Mouse (Mus musculus) heart, embryonic 13.5 days (tissue): Measurements from ENCODE around the gene H2afy. TPM values are rescaled to one million over a fixed set of nuclear protein-coding genes. Genes with fewer than 3 reads are reported as not detected.
A peak's percentile ranks its signal among the peaks of the same experiment; 100 is the strongest.

Source experiments
- ATAC-seq: fragments of 200-750 bp; cut with Nextera tagmentation; 2 replicates; pipeline ENCODE4 v1.8.0; 2017; ENCODE audit warnings: moderate TSS enrichment; ENCODE audit not compliant: insufficient number of reproducible peaks, low FRiP score, low TSS enrichment; ENCODE audit errors: extremely low read depth
- H3K27ac ChIP-seq: fragments of 300-500 bp; sonication (generic); replicated peaks from 2 replicates; pipeline ENCODE4 v1.5.1; 2015; ENCODE audit warnings: moderate library complexity, mild to moderate bottlenecking, inconsistent platforms
- H3K27me3 ChIP-seq: fragments of 300-500 bp; sonication (generic); replicated peaks from 2 replicates; pipeline ENCODE4 v1.6.1; 2015; ENCODE audit warnings: mild to moderate bottlenecking, inconsistent platforms
- H3K36me3 ChIP-seq: fragments of 300-500 bp; sonication (generic); 2 replicates; pipeline ENCODE4 v1.6.1; 2015; ENCODE audit warnings: mild to moderate bottlenecking, inconsistent platforms
- H3K4me1 ChIP-seq: fragments of 300-500 bp; sonication (generic); 2 replicates; pipeline ENCODE4 v1.6.1; 2015; ENCODE audit warnings: inconsistent platforms
- H3K4me2 ChIP-seq: fragments of 300-500 bp; sonication (generic); 2 replicates; pipeline ENCODE4 v1.6.1; 2015; ENCODE audit warnings: inconsistent platforms, mild to moderate bottlenecking, moderate library complexity
- H3K4me3 ChIP-seq: fragments of 300-500 bp; sonication (generic); 2 replicates; pipeline ENCODE4 v1.5.1; 2015; ENCODE audit warnings: moderate library complexity, mild to moderate bottlenecking, inconsistent platforms
- H3K9ac ChIP-seq: fragments of 300-500 bp; sonication (generic); 2 replicates; pipeline ENCODE4 v1.6.1; 2015; ENCODE audit warnings: inconsistent platforms, mild to moderate bottlenecking, moderate library complexity
- H3K9me3 ChIP-seq: fragments of 300-500 bp; sonication (generic); 2 replicates; pipeline ENCODE4 v1.6.1; 2016; ENCODE audit warnings: inconsistent platforms
- WGBS: fragments of 180-500 bp; shearing (Covaris S2); methylation state at CpG from one replicate; pipeline ENCODE4 v1.1.7; 2015; ENCODE audit warnings: mixed read lengths; 5-methylcytosine and 5-hydroxymethylcytosine counted together
- polyA plus RNA-seq: library from polyadenylated mRNA; unstranded; fragments of >200 nt; fragmentation: Nextera tagmentation; extraction: Ambion mirVana; gene quantifications from 2 replicates; pipeline ENCODE4 v1.2.1, GENCODE M21; 2015

The H2afy gene
- polyA plus RNA-seq, 1 experiment from 2014 or later, result 124 TPM

DNA sequence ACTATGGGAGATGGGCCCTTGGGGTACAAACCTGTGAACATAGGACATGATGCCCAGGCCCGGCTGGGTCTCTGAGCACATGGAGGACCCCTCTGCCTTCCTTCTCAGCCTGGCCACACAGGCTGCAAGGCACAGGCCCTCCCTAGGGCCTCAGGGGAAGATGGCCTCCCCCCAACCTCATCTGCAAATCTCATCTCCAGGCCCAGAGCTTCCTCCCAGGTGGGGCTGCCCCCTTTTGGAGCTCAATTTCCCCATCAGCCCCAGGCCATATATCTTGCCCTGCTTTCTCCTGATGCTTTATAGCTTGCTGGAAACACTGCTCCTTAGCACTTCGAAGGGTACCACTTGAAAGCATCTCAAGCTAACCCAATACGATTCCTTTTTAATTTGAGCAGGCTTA is 28.2 kb upstream of the H2afy start:
- H3K36me3 ChIP-seq, result no peaks in the 10 kb centered on the region
- no peak overlapping the region; the same call in 1 of the 2 replicates for H3K27ac ChIP-seq
- H3K9ac ChIP-seq, result no peak overlapping the region
- peaks cover 37% of the 10 kb centered on the region for H3K4me1 ChIP-seq
- H3K4me3 ChIP-seq, result no peak overlapping the region
- H3K27me3 ChIP-seq, result peaks cover 3% of the 10 kb centered on the region; the same call in 1 of the 2 replicates
- ATAC-seq, result no peak
- no peak overlapping the region for H3K4me2 ChIP-seq
- H3K9me3 ChIP-seq, result no peaks in the 10 kb centered on the region
- 81% methylated on average over 3 of the region's 3 CpGs for WGBS

DNA sequence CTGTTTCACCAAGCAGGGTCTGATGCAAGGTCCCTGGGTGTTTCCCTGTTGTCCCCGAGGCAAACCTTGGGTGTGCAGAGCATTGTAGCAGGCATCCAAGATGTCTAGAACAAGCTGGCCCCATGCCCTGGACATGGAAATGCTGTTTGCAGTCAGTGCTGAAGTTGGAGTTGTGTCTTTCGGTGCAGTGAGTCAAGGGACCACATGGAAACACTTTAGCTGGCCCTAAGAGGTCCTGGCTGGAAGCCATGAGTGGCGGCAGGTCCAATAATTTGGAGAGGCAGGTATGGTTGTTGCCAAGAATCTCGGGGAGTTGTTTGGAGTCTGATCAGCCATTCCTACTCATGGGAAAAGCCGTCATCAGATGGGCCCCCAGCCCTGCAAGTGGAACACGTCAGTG is 27.6 kb upstream of the H2afy start:
- WGBS, result 46% methylated on average over 6 of the region's 6 CpGs
- Histone ChIP-seq H3K27ac (no peak overlapping the region; the same call in 1 of the 2 replicates), H3K4me2 (no peak overlapping the region), H3K9ac (no peak overlapping the region), H3K9me3 (no peaks in the 10 kb centered on the region), H3K27me3 (peaks cover 3% of the 10 kb centered on the region; the same call in 1 of the 2 replicates), H3K4me3 (no peak overlapping the region), H3K4me1 (peaks cover 41% of the 10 kb centered on the region), H3K36me3 (no peaks in the 10 kb centered on the region)
- no peak for ATAC-seq

DNA sequence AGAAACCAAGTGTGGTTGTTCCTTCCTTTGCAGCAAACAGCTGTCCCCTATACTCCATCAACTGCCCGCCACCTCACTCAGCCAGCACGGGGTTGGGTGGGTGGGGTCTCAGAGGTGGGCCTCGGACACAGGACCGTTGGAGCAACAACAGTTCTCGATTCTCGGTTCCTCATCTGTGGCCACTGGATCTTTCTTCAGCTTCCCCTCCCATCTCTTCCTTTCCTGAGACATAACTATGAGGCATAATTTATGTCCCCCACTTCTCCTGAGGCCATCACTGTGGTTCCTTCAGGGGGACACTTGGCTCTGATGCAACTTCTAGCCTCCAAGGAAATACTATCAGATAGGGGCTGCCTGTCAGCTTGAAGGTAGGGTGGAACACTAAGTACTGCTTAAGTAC is 26.7 kb upstream of the H2afy start:
- Histone ChIP-seq H3K27ac (no peak overlapping the region), H3K4me2 (no peak overlapping the region), H3K4me1 (peaks cover 38% of the 10 kb centered on the region), H3K27me3 (peaks cover 3% of the 10 kb centered on the region; the same call in 1 of the 2 replicates), H3K4me3 (no peak overlapping the region), H3K9me3 (no peaks in the 10 kb centered on the region), H3K36me3 (no peaks in the 10 kb centered on the region), H3K9ac (no peak overlapping the region)
- no peak for ATAC-seq
- 77% methylated on average over 6 of the region's 6 CpGs for WGBS

DNA sequence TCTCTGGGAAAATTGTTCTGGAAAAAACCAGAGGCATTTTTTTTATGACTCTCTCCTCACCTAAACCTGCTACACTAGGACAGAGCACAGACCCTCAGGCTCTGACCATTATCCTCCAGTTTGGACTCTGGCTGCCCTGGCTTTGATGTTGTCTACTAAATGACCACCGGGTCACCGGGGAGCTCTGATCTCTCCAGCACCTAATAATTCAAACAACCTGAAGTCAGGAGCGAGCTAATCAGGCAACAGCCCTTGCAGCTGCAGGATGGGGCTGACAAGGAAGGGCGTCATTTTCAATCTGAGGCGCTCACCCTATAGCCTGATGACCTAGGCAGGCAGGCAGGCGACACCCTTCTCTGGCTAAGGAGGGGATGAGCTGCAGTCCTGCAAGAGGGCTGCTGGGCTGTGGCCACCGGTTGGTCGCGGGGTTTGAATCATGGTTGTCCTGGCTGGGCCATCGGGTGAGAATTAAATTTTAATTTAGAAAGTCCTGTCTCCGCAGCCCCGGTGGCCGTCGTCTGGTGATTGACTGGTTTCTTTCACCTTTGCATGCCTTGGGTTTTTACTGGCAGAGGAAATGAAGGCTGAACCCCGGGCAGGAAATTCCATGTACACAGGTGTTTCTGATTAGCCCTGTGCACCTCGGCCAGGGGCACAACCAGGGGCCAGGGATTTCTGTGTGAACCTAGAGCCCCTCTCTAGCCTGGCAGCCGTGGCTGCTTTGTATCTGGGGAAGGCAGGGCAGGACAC is 23.6 kb upstream of the H2afy start:
- ATAC-seq, result no peak
- H3K4me3 ChIP-seq, result no peak overlapping the region

DNA sequence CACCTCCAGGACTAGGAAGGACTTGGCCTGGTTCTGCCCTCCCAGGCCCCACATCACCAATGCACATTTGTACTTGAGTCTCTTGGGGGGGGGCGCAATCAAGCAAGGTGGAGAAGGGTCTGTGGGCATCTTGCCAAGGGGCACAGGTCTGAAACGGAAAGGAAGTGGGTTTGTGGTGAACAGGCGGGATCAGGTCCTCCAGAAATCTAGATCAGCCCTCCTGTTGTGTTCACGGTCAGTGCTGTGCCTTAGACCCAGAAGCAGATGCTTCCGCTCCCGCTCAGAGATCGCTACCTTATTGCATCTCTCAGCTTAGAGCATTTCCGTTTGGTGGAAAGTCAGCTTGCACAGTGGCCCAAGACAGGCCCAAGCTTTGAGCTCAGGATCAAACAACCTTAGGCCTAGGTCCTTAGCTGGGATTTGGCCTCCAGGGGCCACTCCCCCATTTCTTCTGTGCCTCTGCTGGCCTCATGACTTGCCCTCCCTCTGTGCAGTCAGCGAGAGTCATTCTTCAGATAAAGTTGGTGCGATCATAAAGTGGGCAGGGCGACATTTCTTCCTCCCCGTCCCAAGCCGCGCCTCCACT is 22.9 kb upstream of the H2afy start:
- Histone ChIP-seq H3K27ac (peak overlapping the region; percentile 67), H3K9ac (peak overlapping the region; percentile 40), H3K36me3 (no peaks in the 10 kb centered on the region), H3K4me3 (no peak overlapping the region), H3K4me2 (peak overlapping the region; percentile 31; the same call in 1 of the 2 replicates), H3K27me3 (peaks cover 6% of the 10 kb centered on the region; the same call in 1 of the 2 replicates), H3K4me1 (peaks cover 52% of the 10 kb centered on the region), H3K9me3 (no peaks in the 10 kb centered on the region)
- ATAC-seq, result no peak
- WGBS, result 41% methylated on average over 14 of the region's 14 CpGs

More for the DNA sequence above, 23.6 kb upstream of the H2afy start:
- H3K36me3 ChIP-seq, result no peaks in the 10 kb centered on the region
- peaks cover 49% of the 10 kb centered on the region for H3K4me1 ChIP-seq
- H3K27ac ChIP-seq, result peak overlapping the region; percentile 67
- H3K9ac ChIP-seq, result peak overlapping the region; percentile 40; the same call in 1 of the 2 replicates
- H3K9me3 ChIP-seq, result no peaks in the 10 kb centered on the region
- 37% methylated on average over 17 of the region's 17 CpGs for WGBS
- peak overlapping the region; percentile 31; the same call in 1 of the 2 replicates for H3K4me2 ChIP-seq
- peaks cover 6% of the 10 kb centered on the region; the same call in 1 of the 2 replicates for H3K27me3 ChIP-seq

DNA sequence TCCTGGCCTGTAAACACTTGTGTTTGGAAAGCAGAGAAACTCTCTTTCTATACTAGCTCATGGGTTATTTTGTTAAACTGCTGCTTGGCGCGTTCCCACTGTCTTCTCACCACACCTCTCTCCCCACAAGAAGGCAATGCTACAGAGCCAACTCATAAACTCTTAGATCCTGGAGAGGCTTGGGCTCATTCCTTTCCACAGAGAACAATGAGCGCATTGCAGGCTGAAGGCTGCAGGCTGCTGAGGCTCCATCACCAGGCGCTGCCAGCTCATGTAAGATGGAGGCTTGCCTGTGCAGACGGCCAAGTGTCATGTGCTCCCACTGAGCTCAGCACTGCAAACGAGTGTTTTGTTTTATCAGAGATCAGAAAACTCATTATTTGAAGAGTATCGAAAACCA is 19.5 kb upstream of the H2afy start:
- Histone ChIP-seq H3K27me3 (0 out of 2 replicates have a peak, but pooled peaks cover 6% of the 10 kb centered on the region), H3K27ac (peak overlapping the region; percentile 89), H3K36me3 (no peaks in the 10 kb centered on the region), H3K4me1 (peaks cover 50% of the 10 kb centered on the region), H3K4me3 (no peak overlapping the region), H3K9ac (no peak overlapping the region), H3K9me3 (no peaks in the 10 kb centered on the region), H3K4me2 (0 out of 2 replicates have a peak overlapping the region, but pooled peaks have one; percentile 4)
- 62% methylated on average over 7 of the region's 7 CpGs for WGBS
- no peak for ATAC-seq

DNA sequence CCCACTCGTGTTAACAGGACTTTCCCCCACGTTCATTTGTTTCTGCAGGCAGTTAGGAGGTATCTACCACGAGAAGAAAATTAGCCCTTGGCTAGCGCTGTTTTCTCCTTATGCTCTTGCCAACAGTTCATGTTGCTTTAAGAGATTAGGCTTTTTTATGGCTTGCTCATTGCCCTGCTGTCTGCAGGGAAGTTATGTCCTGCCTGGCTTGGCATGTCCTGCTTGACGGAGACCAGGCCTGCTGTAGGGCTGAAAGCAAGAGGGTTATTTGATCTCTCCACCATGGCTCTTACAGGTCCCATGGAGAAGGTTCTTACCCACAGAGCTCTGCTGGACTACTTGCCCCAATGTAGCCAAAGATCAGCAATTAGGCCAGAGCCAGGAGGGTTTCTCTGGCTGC is 18.9 kb upstream of the H2afy start:
- peak; percentile 52; the same call in 1 of the 2 replicates for ATAC-seq
- Histone ChIP-seq H3K36me3 (no peaks in the 10 kb centered on the region), H3K27ac (peak overlapping the region; percentile 89), H3K27me3 (0 out of 2 replicates have a peak, but pooled peaks cover 6% of the 10 kb centered on the region), H3K9ac (no peak overlapping the region), H3K9me3 (no peaks in the 10 kb centered on the region), H3K4me3 (no peak overlapping the region), H3K4me2 (0 out of 2 replicates have a peak overlapping the region, but pooled peaks have one; percentile 4), H3K4me1 (peaks cover 46% of the 10 kb centered on the region)
- 12% methylated on average over 5 of the region's 5 CpGs for WGBS

DNA sequence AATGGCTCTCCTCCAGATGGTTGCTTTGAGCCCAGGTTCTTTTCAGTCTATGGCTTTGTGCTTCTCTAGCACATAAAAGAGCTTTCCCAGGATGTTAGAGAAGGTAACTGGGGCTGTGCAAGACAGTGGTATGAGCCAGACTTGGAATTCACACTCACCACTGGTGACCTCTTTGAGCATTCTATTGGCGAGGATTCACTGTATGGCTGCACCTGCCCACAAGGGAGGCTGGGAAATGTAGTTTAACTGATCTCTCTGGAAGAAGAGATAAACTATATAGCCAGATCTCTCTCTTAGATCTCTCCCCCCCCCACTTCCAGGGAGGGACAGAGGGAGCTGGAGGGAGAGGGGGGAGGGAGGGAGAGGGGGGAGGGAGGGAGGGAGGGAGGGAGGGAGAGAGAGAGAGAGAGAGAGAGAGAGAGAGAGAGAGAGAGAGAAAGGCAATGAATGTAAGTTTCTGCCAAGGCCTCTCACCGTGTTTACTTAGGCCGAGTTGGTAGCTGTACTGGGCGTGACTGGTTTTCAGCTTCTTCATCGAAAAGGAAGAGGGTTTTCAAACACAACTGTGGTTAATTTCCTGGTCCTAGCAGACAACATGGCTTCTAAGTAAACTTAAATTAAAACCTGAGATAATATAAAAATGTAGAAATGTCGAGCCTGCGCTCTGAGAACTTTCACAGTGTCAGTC is 16.8 kb upstream of the H2afy start:
- Histone ChIP-seq H3K36me3 (no peaks in the 10 kb centered on the region), H3K4me2 (no peak overlapping the region), H3K4me3 (no peak overlapping the region), H3K4me1 (peaks cover 33% of the 10 kb centered on the region), H3K9me3 (no peaks in the 10 kb centered on the region), H3K9ac (no peak overlapping the region), H3K27ac (no peak overlapping the region), H3K27me3 (0 out of 2 replicates have a peak, but pooled peaks cover 6% of the 10 kb centered on the region)
- WGBS, result 65% methylated on average over 7 of the region's 7 CpGs
- ATAC-seq, result no peak

DNA sequence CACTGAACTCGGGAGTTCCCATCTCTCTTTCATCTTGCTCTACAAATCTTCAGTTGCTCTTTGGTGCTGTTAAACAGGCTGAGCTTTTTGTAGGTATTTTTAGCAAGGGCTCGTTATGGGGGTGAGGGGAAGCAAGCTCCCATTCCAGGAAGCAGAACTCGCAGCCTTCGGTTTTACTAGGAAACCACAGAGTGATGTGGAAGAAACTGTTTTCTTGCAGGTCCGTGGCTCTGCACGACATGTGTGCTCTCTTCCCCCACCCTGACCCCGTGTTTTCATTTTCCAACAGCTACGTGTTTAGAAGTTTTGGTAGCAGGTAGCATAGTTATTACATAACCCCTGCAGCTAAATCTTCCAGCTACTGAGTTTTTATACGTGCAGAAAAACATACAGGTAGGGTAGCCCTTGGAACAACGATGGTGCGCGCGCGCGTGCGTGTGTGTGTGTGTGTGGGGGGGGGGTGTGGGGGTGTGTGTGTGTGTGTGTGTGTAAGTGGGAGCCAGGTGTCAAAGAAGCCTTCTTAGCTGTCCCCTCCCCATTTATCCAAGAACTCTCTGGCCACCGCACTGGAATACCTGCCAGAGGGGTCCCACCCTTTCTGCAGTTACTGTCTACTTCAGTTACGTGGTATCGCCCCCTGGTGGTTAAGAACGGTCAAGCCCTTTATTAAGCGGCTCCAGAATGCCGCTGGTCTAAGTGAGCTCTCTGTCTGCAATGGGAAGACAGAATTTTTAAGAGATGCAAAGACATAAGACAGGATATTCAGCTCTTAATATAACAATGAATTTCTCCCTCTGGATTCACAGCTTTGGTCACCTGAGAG is 15.5 kb upstream of the H2afy start:
- H3K4me3 ChIP-seq, result peak overlapping the region; percentile 24
- no peaks in the 10 kb centered on the region for H3K27me3 ChIP-seq
- no peak for ATAC-seq
- H3K9ac ChIP-seq, result peak overlapping the region; percentile 15; the same call in 1 of the 2 replicates
- no peaks in the 10 kb centered on the region for H3K36me3 ChIP-seq
- WGBS, result 42% methylated on average over 22 of the region's 22 CpGs
- peak overlapping the region; percentile 59 for H3K4me2 ChIP-seq
- peaks cover 33% of the 10 kb centered on the region for H3K4me1 ChIP-seq
- no peaks in the 10 kb centered on the region for H3K9me3 ChIP-seq
- peak overlapping the region; percentile 73 for H3K27ac ChIP-seq

DNA sequence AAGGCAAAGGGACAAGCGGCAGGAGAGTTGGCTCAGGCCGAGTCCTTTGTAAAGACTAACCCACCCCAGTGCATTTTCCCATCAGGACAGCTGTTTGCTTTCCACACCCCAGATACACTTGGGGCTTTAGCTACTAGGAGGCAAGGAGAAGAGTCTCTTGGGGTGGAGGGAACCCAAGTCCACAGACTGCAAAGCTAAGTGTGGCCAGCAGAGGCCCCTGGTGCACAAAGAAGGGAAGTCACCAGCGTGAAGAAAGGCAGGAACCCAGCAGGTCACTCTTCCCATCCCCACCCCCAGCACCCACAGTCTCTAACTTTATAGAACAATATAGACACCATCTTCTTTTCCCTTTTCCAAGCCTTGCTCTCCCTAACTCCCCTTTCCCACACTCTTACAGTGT is 9.4 kb upstream of the H2afy start:
- Histone ChIP-seq H3K9ac (no peak overlapping the region), H3K27me3 (no peaks in the 10 kb centered on the region), H3K27ac (no peak overlapping the region), H3K4me3 (no peak overlapping the region), H3K9me3 (no peaks in the 10 kb centered on the region), H3K4me1 (peaks cover 10% of the 10 kb centered on the region; the same call in 1 of the 2 replicates), H3K4me2 (no peak overlapping the region), H3K36me3 (no peaks in the 10 kb centered on the region)
- WGBS, result 30% methylated on average over 3 of the region's 3 CpGs
- no peak for ATAC-seq
